ENCODE assay signal across 13 mouse cellular contexts in the genomic region with DNA sequence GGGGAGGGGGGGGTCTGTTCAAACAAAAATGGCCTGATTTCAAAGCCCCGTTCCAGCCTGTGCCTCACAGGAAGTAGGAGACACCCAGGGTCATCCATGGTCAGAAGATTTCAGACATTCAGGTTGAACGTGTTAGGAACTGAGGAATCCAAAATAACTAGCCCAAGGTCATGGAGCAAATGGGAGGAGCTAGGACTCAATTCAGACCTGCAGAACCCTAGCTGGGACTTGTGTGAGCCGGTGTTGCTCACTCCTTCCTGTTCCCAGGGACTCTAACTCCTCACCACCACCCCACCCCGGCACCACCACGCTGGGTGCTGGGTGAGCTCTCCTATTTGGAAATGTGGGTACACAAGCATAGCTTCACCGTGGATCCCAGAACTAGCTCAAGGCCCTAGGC. TPM values are rescaled to one million over a fixed set of nuclear protein-coding genes. Genes with fewer than 3 reads are reported as not detected.
DNase-seq lines count a peak whose midpoint lies in the region; ATAC-seq lines count a peak whose summit lies in the region.
"Had no signal": no experiment of that assay in that cellular context is flagged by ENCODE, and none has a peak within 500 bp of the region (broad histone marks: within the 10 kb centered on the region; RNA-seq: fewer than 3 reads in every experiment).

No protein-coding gene starts in this region.

- WGBS in liver, embryonic 13.5 days (ENCODE audit: insufficient replicate concordance), result 53% methylated on average over 6 of the region's 6 CpGs
- 47% methylated on average over 6 of the region's 6 CpGs for WGBS in intestine, embryonic 16.5 days

- no peaks in the 10 kb centered on the region for H3K27me3 ChIP-seq in liver, embryonic 13.5 days
- H3K27me3 ChIP-seq in intestine, embryonic 16.5 days (replicated peaks; ENCODE audit: control insufficient read depth, insufficient read depth, low read length), result no peaks in the 10 kb centered on the region

- H3K9ac ChIP-seq in liver, embryonic 13.5 days, result no peak overlapping the region
- no peak overlapping the region for H3K9ac ChIP-seq in intestine, embryonic 16.5 days (ENCODE audit: low read depth, low read length)
- H3K9ac ChIP-seq: liver, embryonic 14.5 days had no signal

- no peak overlapping the region for H3K4me3 ChIP-seq in liver, embryonic 13.5 days (replicated peaks)
- no peak overlapping the region for H3K4me3 ChIP-seq in intestine, embryonic 16.5 days (ENCODE audit: low read length)

- H3K4me2 ChIP-seq in liver, embryonic 13.5 days, result peak overlapping the region; percentile 97; the same call in 1 of the 2 replicates
- no peak overlapping the region for H3K4me2 ChIP-seq in intestine, embryonic 16.5 days (ENCODE audit: low read depth, low read length)

- H3K9me3 ChIP-seq in liver, embryonic 13.5 days (replicated peaks), result no peaks in the 10 kb centered on the region
- H3K9me3 ChIP-seq in intestine, embryonic 16.5 days (ENCODE audit: control insufficient read depth, low read length), result no peaks in the 10 kb centered on the region

- DNase-seq in adrenal gland, adult 2 months, result peak; percentile 64
- no peak for DNase-seq in adrenal gland, postnatal 4 days (ENCODE audit: low spot score in 2 of 2)
- DNase-seq in layer of hippocampus, postnatal 10 days (ENCODE audit: low spot score in 2 of 2), result peak; percentile 22 to 25
- no peak for DNase-seq in layer of hippocampus, adult 18-20 months (ENCODE audit: low spot score in 2 of 2)
- DNase-seq in ZHBTc4 (ENCODE audit: low read depth, low spot score), result peak; percentile 88
- no peak for DNase-seq in liver, embryonic 13.5 days

- no peaks in the 10 kb centered on the region for H3K36me3 ChIP-seq in liver, embryonic 13.5 days
- no peaks in the 10 kb centered on the region for H3K36me3 ChIP-seq in intestine, embryonic 16.5 days (ENCODE audit: control insufficient read depth, insufficient read depth, low read length)

- peak overlapping the region; percentile 47; the same call in 1 of the 2 replicates for H3K27ac ChIP-seq in liver, embryonic 13.5 days
- no peak overlapping the region; the same call in 1 of the 2 replicates for H3K27ac ChIP-seq in intestine, embryonic 16.5 days (ENCODE audit: low read length)
- H3K27ac ChIP-seq: hindbrain, postnatal 0 days; liver, embryonic 14.5 days had no signal

- H3K4me1 ChIP-seq in liver, embryonic 13.5 days (replicated peaks), result peaks cover 72% of the 10 kb centered on the region
- peaks cover 27% of the 10 kb centered on the region for H3K4me1 ChIP-seq in intestine, embryonic 16.5 days (ENCODE audit: control insufficient read depth, insufficient read depth, low read length)

- ATAC-seq in liver, embryonic 13.5 days (ENCODE audit: low read depth), result no peak
- ATAC-seq in intestine, embryonic 16.5 days, result no peak
- no peak for ATAC-seq in monocyte, adult 5-6 weeks (replicated peaks; ENCODE audit: insufficient number of reproducible peaks, low FRiP score, low TSS enrichment, poor library complexity, severe bottlenecking)
- ATAC-seq: hindbrain, postnatal 0 days had no signal

RNA-seq across cellular contexts. Expression of a gene that starts 3.5 kb away (rescaled TPM):
- total RNA-seq in adrenal gland, adult 2 months (2021), result 100 to 1,000 TPM; 101 to 148 TPM
- polyA plus RNA-seq in adrenal gland, adult 2 months (2012; rRNA removed), result 61.6 and 64.6 TPM in 2 replicates
- 100 to 1,000 TPM; 108 to 113 TPM for total RNA-seq in adrenal gland, postnatal 4 days (2021)
- 100 to 1,000 TPM; 501 TPM for total RNA-seq in layer of hippocampus, postnatal 10 days (2021)
- 1,000 to 10,000 TPM in 1 of 2 experiments, 100 to 1,000 TPM in 1; 993 to 1,036 TPM for total RNA-seq in layer of hippocampus, adult 18-20 months (2021)
- 10.0 and 10.6 TPM in 2 replicates for polyA plus RNA-seq in liver, embryonic 13.5 days (2015; fragmentation: Nextera tagmentation; extraction: Ambion mirVana)
- polyA plus RNA-seq in intestine, embryonic 16.5 days (2015; fragmentation: Nextera tagmentation; extraction: Ambion mirVana), result 5.2 and 5.6 TPM in 2 replicates
- 127 to 216 TPM (median 141 TPM) in 3 replicates for total RNA-seq in monocyte, adult 5-6 weeks (2017)

RNA-seq across cellular contexts. Expression of a gene that starts 11.2 kb away (rescaled TPM):
- not detected for total RNA-seq in adrenal gland, adult 2 months (2021)
- polyA plus RNA-seq in adrenal gland, adult 2 months (2012; rRNA removed), result 0.79 and 0.95 TPM in 2 replicates
- 1 to 10 TPM; 2.8 to 3.9 TPM for total RNA-seq in adrenal gland, postnatal 4 days (2021)
- under 1 TPM; 0.66 to 0.78 TPM for total RNA-seq in layer of hippocampus, postnatal 10 days (2021)
- total RNA-seq in layer of hippocampus, adult 18-20 months (2021), result under 1 TPM in 1 of 2 experiments, not detected in 1; 0.27 TPM
- 0.21 and 0.28 TPM in 2 replicates for polyA plus RNA-seq in liver, embryonic 13.5 days (2015; fragmentation: Nextera tagmentation; extraction: Ambion mirVana)
- polyA plus RNA-seq in intestine, embryonic 16.5 days (2015; fragmentation: Nextera tagmentation; extraction: Ambion mirVana), result 0.26 and 0.36 TPM in 2 replicates
- not detected in 3 replicates for total RNA-seq in monocyte, adult 5-6 weeks (2017)
- total RNA-seq: megakaryocyte progenitor cell, adult 5-6 weeks had no signal
- polyA plus RNA-seq: liver, embryonic 14.5 days had no signal

RNA-seq across cellular contexts. Expression of a gene that starts 19.9 kb away (rescaled TPM):
- not detected for total RNA-seq in adrenal gland, adult 2 months (2021)
- polyA plus RNA-seq in adrenal gland, adult 2 months (2012; rRNA removed), result not detected in 2 replicates
- not detected for total RNA-seq in adrenal gland, postnatal 4 days (2021)
- total RNA-seq in layer of hippocampus, postnatal 10 days (2021), result not detected
- not detected for total RNA-seq in layer of hippocampus, adult 18-20 months (2021)
- not detected in 2 replicates for polyA plus RNA-seq in liver, embryonic 13.5 days (2015; fragmentation: Nextera tagmentation; extraction: Ambion mirVana)
- not detected in 2 replicates for polyA plus RNA-seq in intestine, embryonic 16.5 days (2015; fragmentation: Nextera tagmentation; extraction: Ambion mirVana)
- 2.5 TPM in 1 of 3 replicates, not detected in the others for total RNA-seq in monocyte, adult 5-6 weeks (2017)
- total RNA-seq: hindbrain, postnatal 0 days; left cerebral cortex, adult 8-10 months; megakaryocyte progenitor cell, adult 5-6 weeks had no signal
- polyA plus RNA-seq: hindbrain, postnatal 0 days; kidney, embryonic 16.5 days; liver, embryonic 14.5 days had no signal

RNA-seq across cellular contexts. Expression of a gene that starts 22.3 kb away (rescaled TPM):
- 1 to 10 TPM; 2.5 to 4.5 TPM for total RNA-seq in adrenal gland, adult 2 months (2021)
- 12.9 and 13.5 TPM in 2 replicates for polyA plus RNA-seq in adrenal gland, adult 2 months (2012; rRNA removed)
- total RNA-seq in adrenal gland, postnatal 4 days (2021), result 10 to 100 TPM; 16.2 to 22.5 TPM
- total RNA-seq in layer of hippocampus, postnatal 10 days (2021), result 100 to 1,000 TPM; 107 TPM
- total RNA-seq in layer of hippocampus, adult 18-20 months (2021), result 10 to 100 TPM; 38.2 to 42.8 TPM
- polyA plus RNA-seq in liver, embryonic 13.5 days (2015; fragmentation: Nextera tagmentation; extraction: Ambion mirVana), result 35.4 and 36.3 TPM in 2 replicates
- polyA plus RNA-seq in intestine, embryonic 16.5 days (2015; fragmentation: Nextera tagmentation; extraction: Ambion mirVana), result 13.2 and 13.6 TPM in 2 replicates
- total RNA-seq in monocyte, adult 5-6 weeks (2017), result 0.38 to 1.5 TPM in 2 of 3 replicates, not detected in the other

RNA-seq across cellular contexts. Expression of a gene that starts 51.3 kb away (rescaled TPM):
- total RNA-seq in adrenal gland, adult 2 months (2021), result 10 to 100 TPM; 34.5 to 82.8 TPM
- 40.1 and 42.9 TPM in 2 replicates for polyA plus RNA-seq in adrenal gland, adult 2 months (2012; rRNA removed)
- total RNA-seq in adrenal gland, postnatal 4 days (2021), result 1,000 to 10,000 TPM in 1 of 2 experiments, 100 to 1,000 TPM in 1; 890 to 1,096 TPM
- 10 to 100 TPM; 60.6 to 66.1 TPM for total RNA-seq in layer of hippocampus, postnatal 10 days (2021)
- total RNA-seq in layer of hippocampus, adult 18-20 months (2021), result 1 to 10 TPM; 4.3 to 5.2 TPM
- polyA plus RNA-seq in liver, embryonic 13.5 days (2015; fragmentation: Nextera tagmentation; extraction: Ambion mirVana), result 83.0 and 85.6 TPM in 2 replicates
- polyA plus RNA-seq in intestine, embryonic 16.5 days (2015; fragmentation: Nextera tagmentation; extraction: Ambion mirVana), result 890 and 1,013 TPM in 2 replicates
- not detected in 3 replicates for total RNA-seq in monocyte, adult 5-6 weeks (2017)
- total RNA-seq: megakaryocyte progenitor cell, adult 5-6 weeks had no signal

Comparison
In these comparisons a context has a peak if more than half of its experiments do, and no peak if none do; other contexts are left out.
1. DNase-seq: peak in adrenal gland, adult 2 months (single experiment), layer of hippocampus, postnatal 10 days (2 of 2) and ZHBTc4 (single experiment); none in adrenal gland, postnatal 4 days (0 of 2), layer of hippocampus, adult 18-20 months (0 of 2) and liver, embryonic 13.5 days (single experiment).